Mouse (Mus musculus) spleen, adult 2 months (tissue): ENCODE measurements at regions not wholly inside any gene's neighbourhood (a gene's known extent, or its start where the extent isn't known, plus 50 kb on each side); places are given as distances from the start of the nearest gene placed in this dataset.

Experiments used
- DNase-seq, 2 experiments: peaks; one replicate each; pipeline versions ENCODE4 v3.0.0 to v3.0.0-alpha.2; 2012 to 2021; ENCODE audit warnings: low spot score in 2 of 2, low read depth in 1 of 2
- H3K27ac ChIP-seq: fragments of 200-500 bp; 2 replicates; pipeline ENCODE4 v1.5.1; 2012; ENCODE audit warnings: low read length, inconsistent platforms; ENCODE audit not compliant: insufficient read depth
- H3K27me3 ChIP-seq: fragments of 200-500 bp; 2 replicates; pipeline ENCODE4 v1.6.1; 2012; ENCODE audit warnings: mild to moderate bottlenecking, moderate library complexity, low read length, inconsistent platforms; ENCODE audit not compliant: control insufficient read depth, insufficient read depth
- H3K36me3 ChIP-seq: fragments of 200-500 bp; 2 replicates; pipeline ENCODE4 v1.6.1; 2012; ENCODE audit warnings: mild to moderate bottlenecking, low read length, inconsistent platforms; ENCODE audit not compliant: control insufficient read depth, insufficient read depth
- H3K4me1 ChIP-seq: fragments of 200-500 bp; 2 replicates; pipeline ENCODE4 v1.6.1; 2011; ENCODE audit warnings: inconsistent platforms; ENCODE audit not compliant: control insufficient read depth, insufficient read depth, insufficient read length
- H3K4me3 ChIP-seq: fragments of 200-500 bp; 2 replicates; pipeline ENCODE4 v1.5.1; 2011; ENCODE audit warnings: mild to moderate bottlenecking, inconsistent platforms; ENCODE audit not compliant: insufficient read depth, insufficient read length; ENCODE audit errors: extremely low read depth
- CTCF ChIP-seq: fragments of 200-500 bp; IDR thresholded peaks from 2 replicates; pipeline ENCODE4 v1.5.1; 2011; ENCODE audit warnings: mild to moderate bottlenecking, inconsistent platforms; ENCODE audit not compliant: insufficient read depth, insufficient read length, insufficient replicate concordance; ENCODE audit errors: extremely low read depth
- POLR2A ChIP-seq: fragments of 200-500 bp; IDR thresholded peaks from 2 replicates; pipeline ENCODE4 v1.6.1; 2011; ENCODE audit warnings: low read depth, low read length, inconsistent platforms
- WGBS: fragments of 180-500 bp; shearing (Covaris S2); methylation state at CpG from one replicate; pipeline ENCODE4 v1.1.7; 2018; 5-methylcytosine and 5-hydroxymethylcytosine counted together

DNA sequence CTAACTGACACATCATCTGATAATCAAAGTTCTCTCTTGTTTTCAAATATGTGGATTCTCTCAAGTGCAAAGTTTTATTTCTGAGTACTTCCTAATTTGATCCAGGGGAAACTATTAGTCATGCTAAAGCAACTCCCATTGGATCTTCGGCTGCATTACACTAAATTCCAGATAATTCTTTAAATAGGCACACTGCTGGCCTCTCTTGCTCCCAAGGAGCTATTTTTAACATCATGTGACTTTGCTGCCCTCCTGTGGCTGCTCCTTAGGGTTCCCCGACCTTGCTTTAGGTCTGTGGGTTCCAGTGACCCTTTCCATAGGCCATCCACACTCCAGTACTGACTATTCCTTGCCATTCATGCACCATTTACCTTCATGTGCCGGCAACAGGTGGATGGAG is 230.5 kb upstream of the Gm10295 start:
- WGBS: 35% methylated on average over 3 of the region's 3 CpGs
- H3K27me3 ChIP-seq: no peaks in the 10 kb centered on the region
- DNase-seq: no peak
- no peak overlapping the region for H3K27ac ChIP-seq
- no peaks in the 10 kb centered on the region for H3K36me3 ChIP-seq
- no peak overlapping the region for H3K4me3 ChIP-seq
- no peaks in the 10 kb centered on the region for H3K4me1 ChIP-seq
- TF ChIP-seq POLR2A (no peak), CTCF (no peak)

DNA sequence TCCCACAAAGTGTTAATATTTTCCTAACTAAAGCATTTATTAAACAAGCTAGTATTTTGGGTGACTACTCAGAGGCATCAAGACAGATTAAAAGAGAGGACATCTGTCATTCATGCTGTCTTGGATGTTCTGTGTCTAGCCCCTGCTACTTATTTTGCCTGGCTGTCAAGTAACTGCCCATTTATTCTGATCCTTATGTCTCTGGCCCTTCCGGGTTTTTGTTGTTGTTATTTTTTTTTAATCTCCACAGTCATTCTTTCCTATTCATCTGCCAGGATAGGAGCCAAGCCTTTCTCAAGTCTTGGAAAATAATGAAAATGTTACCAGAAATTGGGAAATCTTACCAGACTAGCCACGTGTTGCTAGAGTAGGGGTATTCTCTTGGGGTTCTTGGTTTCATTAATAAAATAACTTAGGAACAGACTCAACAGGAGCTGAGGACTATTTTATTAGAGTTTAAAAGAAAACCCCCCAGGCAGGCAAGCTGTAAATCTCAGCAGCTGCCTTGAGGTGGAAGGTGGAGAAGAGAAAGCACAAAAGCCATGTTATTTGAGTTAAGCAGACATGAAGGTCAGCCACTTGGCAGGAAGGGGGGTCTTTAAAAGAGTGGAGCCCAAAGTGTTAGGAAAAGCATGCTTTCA is 209.1 kb upstream of the Gm10295 start:
- Histone ChIP-seq H3K36me3 (no peaks in the 10 kb centered on the region), H3K27ac (no peak overlapping the region), H3K4me3 (no peak overlapping the region), H3K4me1 (no peaks in the 10 kb centered on the region), H3K27me3 (no peaks in the 10 kb centered on the region)
- WGBS: 80% methylated on average over 2 of the region's 2 CpGs
- DNase-seq: no peak
- TF ChIP-seq POLR2A (no peak), CTCF (no peak)

GRCm38 (mm10) chr7:71556473-71556872 is 205.2 kb upstream of the Gm10295 start:
- Histone ChIP-seq H3K4me3 (no peak overlapping the region), H3K36me3 (no peaks in the 10 kb centered on the region), H3K27ac (no peak overlapping the region), H3K4me1 (no peaks in the 10 kb centered on the region), H3K27me3 (no peaks in the 10 kb centered on the region)
- 88% methylated on average over 5 of the region's 5 CpGs for WGBS
- no peak for DNase-seq
- TF ChIP-seq POLR2A: no peak

DNA sequence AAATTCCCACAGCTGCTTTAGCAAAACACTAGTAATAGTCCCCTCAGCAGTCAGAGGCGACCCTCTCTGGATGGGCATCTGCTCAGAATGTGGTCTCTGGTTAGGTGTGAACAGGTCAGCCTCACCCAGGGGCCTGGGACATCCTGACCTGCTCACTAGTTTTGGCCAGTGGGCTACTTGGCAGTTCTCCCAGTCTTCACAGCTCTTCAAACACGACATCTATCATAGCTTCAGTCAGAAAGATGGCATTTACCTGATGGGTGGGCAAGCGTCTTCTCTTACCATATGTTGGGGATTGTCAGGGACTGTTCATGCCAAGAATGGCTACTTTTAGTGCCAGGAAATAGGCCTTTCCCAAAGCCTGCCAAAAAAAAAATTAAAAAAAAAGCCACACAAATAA is 204.2 kb upstream of the Gm10295 start:
- H3K4me1 ChIP-seq: no peaks in the 10 kb centered on the region
- H3K27ac ChIP-seq: no peak overlapping the region
- TF ChIP-seq POLR2A (no peak), CTCF (no peak)
- H3K27me3 ChIP-seq: no peaks in the 10 kb centered on the region
- no peak overlapping the region for H3K4me3 ChIP-seq
- 84% methylated on average over 3 of the region's 3 CpGs for WGBS
- no peaks in the 10 kb centered on the region for H3K36me3 ChIP-seq
- no peak for DNase-seq

- H3K36me3 ChIP-seq: no peaks in the 10 kb centered on the region
- DNase-seq: no peak
- no peaks in the 10 kb centered on the region for H3K4me1 ChIP-seq
- H3K27me3 ChIP-seq: no peaks in the 10 kb centered on the region
- no peak for TF ChIP-seq POLR2A
- TF ChIP-seq CTCF: no peak
- no peak overlapping the region for H3K27ac ChIP-seq
- H3K4me3 ChIP-seq: no peak overlapping the region
- 87% methylated on average over 6 of the region's 6 CpGs for WGBS
Observed at GRCm38 (mm10) chr7:71546606-71547213, 195.4 kb upstream of the Gm10295 start.

DNA sequence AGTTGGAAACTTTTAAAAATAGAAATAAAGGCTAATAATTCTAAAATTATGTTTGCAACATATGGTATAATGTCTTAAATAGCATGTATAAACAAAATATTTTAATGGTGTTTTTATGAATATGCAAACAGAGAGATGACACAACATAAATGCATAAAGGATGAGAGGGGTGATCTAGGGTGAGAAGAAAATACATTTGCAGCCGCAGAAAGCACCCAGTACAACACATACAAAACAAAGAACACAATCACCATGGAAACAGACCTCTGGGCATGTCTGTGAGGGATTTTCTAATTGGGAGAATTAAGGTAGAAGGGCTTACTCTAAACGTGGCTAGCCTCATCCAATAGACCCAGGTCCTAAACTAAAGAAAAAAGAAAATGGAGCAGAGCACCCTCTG is 190.2 kb upstream of the Gm10295 start:
- Histone ChIP-seq H3K4me3 (no peak overlapping the region), H3K4me1 (no peaks in the 10 kb centered on the region), H3K27me3 (no peaks in the 10 kb centered on the region), H3K27ac (no peak overlapping the region), H3K36me3 (no peaks in the 10 kb centered on the region)
- 59% methylated on average over 2 of the region's 2 CpGs for WGBS
- no peak for TF ChIP-seq CTCF
- TF ChIP-seq POLR2A: no peak
- DNase-seq: no peak

DNA sequence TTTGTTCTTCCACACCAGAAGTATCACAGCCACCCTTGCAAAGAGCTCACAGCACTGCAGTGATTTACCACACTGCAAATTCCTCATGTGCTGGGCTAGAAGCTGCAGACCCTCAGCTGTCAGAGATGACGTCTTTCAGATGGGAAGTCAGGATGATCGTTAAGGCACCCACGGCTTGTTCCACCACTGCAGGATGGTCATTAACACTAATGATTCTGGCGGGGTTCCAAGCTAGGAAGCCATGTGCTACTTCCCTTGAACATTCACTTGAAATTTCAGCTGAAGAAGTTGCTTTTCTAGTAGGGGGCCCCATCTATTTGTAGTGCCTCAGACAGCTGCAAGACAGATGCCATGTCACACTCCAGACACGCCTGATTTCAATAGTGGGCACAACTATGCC is 181.8 kb upstream of the Gm10295 start:
- H3K27me3 ChIP-seq: no peaks in the 10 kb centered on the region
- 52% methylated on average over 5 of the region's 5 CpGs for WGBS
- no peak overlapping the region for H3K27ac ChIP-seq
- TF ChIP-seq CTCF (no peak), POLR2A (no peak)
- no peak overlapping the region for H3K4me3 ChIP-seq
- H3K36me3 ChIP-seq: no peaks in the 10 kb centered on the region
- H3K4me1 ChIP-seq: no peaks in the 10 kb centered on the region
- no peak for DNase-seq

- H3K36me3 ChIP-seq: no peaks in the 10 kb centered on the region
- no peaks in the 10 kb centered on the region for H3K27me3 ChIP-seq
- no peak for DNase-seq
- TF ChIP-seq POLR2A (no peak), CTCF (no peak)
- no peaks in the 10 kb centered on the region for H3K4me1 ChIP-seq
- H3K4me3 ChIP-seq: no peak overlapping the region
- no peak overlapping the region for H3K27ac ChIP-seq
- 49% methylated on average over 6 of the region's 6 CpGs for WGBS
Observed at GRCm38 (mm10) chr7:71531496-71531895, 180.2 kb upstream of the Gm10295 start.
